Mouse (Mus musculus) stomach, embryonic 16.5 days (tissue): ENCODE measurements at regions not wholly inside any gene's neighbourhood (a gene's known extent, or its start where the extent isn't known, plus 50 kb on each side); places are given as distances from the start of the nearest gene placed in this dataset.
A peak's percentile ranks its signal among the peaks of the same experiment; 100 is the strongest.

Source experiments
- ATAC-seq: fragments of 200-750 bp; cut with Nextera tagmentation; 2 replicates; pipeline ENCODE4 v1.8.0; 2017; ENCODE audit warnings: moderate number of reproducible peaks, moderate TSS enrichment; ENCODE audit not compliant: insufficient read depth, low FRiP score
- H3K27ac ChIP-seq: fragments of 300-500 bp; sonication (generic); 2 replicates; pipeline ENCODE4 v1.5.1; 2014; ENCODE audit warnings: low read length
- H3K27me3 ChIP-seq: fragments of 300-500 bp; sonication (generic); 2 replicates; pipeline ENCODE4 v1.6.1; 2014; ENCODE audit warnings: low read length, control low read depth, mixed read lengths; ENCODE audit not compliant: control insufficient read depth, insufficient read depth
- H3K36me3 ChIP-seq: fragments of 300-500 bp; sonication (generic); 2 replicates; pipeline ENCODE4 v1.6.1; 2014; ENCODE audit warnings: low read length; ENCODE audit not compliant: control insufficient read depth, insufficient read depth
- H3K4me1 ChIP-seq: fragments of 300-500 bp; sonication (generic); 2 replicates; pipeline ENCODE4 v1.6.1; 2014; ENCODE audit warnings: low read length, control low read depth, mixed read lengths; ENCODE audit not compliant: control insufficient read depth, insufficient read depth
- H3K4me2 ChIP-seq: fragments of 300-500 bp; sonication (generic); 2 replicates; pipeline ENCODE4 v1.6.1; 2014; ENCODE audit warnings: low read depth, low read length, mixed read lengths
- H3K4me3 ChIP-seq: fragments of 300-500 bp; sonication (generic); replicated peaks from 2 replicates; pipeline ENCODE4 v1.5.1; 2014; ENCODE audit warnings: mild to moderate bottlenecking, low read length
- H3K9ac ChIP-seq: fragments of 300-500 bp; sonication (generic); 2 replicates; pipeline ENCODE4 v1.6.1; 2014; ENCODE audit warnings: low read length
- H3K9me3 ChIP-seq: fragments of 300-500 bp; sonication (generic); replicated peaks from 2 replicates; pipeline ENCODE4 v1.6.1; 2016; ENCODE audit warnings: low read length, control low read depth; ENCODE audit not compliant: control insufficient read depth
- WGBS: fragments of 180-500 bp; shearing (Covaris S2); extraction: QIAGEN DNeasy Blood & Tissue Kit; methylation state at CpG from one replicate; pipeline ENCODE4 v1.1.7; 2014; 5-methylcytosine and 5-hydroxymethylcytosine counted together

DNA sequence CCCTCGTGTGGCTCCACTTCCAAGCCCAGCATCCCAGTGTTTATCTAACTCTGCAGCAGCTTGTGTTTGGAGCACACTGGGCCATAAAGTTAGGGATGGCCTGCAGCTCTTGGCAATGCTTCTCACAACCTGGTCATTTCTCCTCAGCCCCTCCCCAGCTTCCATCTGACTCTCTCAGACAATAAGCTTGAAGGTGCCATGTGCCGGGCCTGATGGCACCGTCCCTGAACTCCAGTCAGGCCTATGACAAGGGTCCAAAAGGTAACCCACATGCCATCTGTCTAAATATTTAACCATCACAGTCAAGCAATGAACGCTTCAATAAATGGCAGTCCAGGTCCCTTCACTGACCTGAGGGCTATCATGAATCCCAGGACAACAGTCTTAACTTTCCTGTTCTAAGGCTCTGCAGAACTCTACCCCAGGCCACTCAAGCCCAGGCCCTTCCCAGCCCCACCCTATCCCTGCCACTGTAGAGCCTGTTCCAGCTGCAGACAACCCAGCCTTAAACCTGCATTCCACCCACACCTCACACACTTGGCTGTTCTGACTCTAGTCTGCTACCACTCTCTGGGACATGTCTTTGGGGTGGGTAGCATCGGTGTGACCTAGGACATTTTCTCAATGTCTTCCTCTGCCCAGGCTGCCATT is 111.8 kb downstream of the Banf2 start:
- Histone ChIP-seq H3K27ac (no peak overlapping the region), H3K36me3 (no peaks in the 10 kb centered on the region), H3K4me2 (no peak overlapping the region), H3K4me3 (no peak overlapping the region), H3K9ac (no peak overlapping the region), H3K4me1 (no peaks in the 10 kb centered on the region), H3K9me3 (no peaks in the 10 kb centered on the region), H3K27me3 (no peaks in the 10 kb centered on the region)
- whole genome bisulfite sequencing: 73% methylated on average over 5 of the region's 5 CpGs
- ATAC-seq: no peak

DNA sequence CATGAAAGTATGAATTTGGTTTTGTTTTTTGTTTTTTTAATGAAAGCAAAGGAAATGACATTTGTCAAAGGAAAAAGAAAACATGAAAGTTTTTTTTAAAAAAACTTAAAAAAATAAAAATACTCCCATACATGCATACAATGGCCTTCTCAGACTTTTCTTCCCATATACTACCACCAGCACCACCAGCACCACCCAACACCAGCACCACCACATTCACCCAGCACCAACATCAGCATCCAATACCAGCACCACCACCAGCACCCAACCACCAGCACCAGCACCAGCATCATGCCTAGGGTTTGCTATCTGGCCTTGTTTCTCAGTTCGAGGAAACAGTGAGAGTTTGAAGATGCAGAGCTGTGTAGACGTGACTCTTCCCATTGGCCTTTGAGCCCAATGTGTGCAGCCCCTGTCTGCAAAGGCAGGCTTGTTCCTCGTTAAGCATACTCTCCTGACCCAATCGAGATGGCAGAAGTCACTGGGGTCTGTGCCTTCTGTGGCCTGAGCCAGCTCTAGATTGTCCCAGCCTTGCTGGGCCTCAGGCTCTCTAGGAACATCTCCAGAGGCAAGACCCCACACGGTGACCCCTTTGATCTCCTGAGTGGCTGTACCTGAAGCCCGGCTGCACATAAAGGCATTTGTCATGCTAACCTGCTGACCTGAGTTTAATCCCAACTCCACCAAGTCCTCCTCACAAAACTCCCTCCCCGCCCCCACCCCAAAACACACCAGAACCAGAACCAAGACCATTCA is 113.8 kb upstream of the Mgme1 start:
- H3K9me3 ChIP-seq: no peaks in the 10 kb centered on the region
- H3K4me3 ChIP-seq: no peak overlapping the region
- H3K27me3 ChIP-seq: no peaks in the 10 kb centered on the region
- ATAC-seq: no peak
- peaks cover 32% of the 10 kb centered on the region for H3K4me1 ChIP-seq
- H3K4me2 ChIP-seq: no peak overlapping the region
- WGBS: 61% methylated on average over 7 of the region's 7 CpGs
- no peak overlapping the region for H3K9ac ChIP-seq
- no peaks in the 10 kb centered on the region for H3K36me3 ChIP-seq
- no peak overlapping the region for H3K27ac ChIP-seq

DNA sequence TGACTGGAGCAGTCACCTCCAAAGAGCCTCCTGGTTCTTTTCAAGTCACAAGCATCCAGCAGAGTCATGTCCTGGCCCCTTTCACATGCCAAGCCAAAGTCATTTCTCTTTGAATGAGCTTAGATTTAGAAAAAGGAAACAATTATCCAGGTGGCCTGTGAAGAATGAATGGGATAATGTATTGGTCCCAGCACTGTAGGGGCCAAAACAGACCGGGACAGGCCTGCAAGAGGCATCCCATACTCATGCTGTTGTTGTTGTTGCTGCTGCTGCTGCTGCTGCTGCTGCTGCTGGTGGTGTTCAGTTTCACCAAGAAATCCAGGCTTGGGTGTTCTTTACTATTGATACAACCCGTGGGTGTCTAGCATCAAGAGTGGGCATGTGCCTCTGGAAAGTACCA is 113.1 kb upstream of the Mgme1 start:
- H3K4me2 ChIP-seq: no peak overlapping the region
- no peak overlapping the region for H3K4me3 ChIP-seq
- no peak overlapping the region for H3K27ac ChIP-seq
- 38% methylated on average over 2 of the region's 2 CpGs for WGBS
- no peak overlapping the region for H3K9ac ChIP-seq
- ATAC-seq: no peak
- H3K27me3 ChIP-seq: no peaks in the 10 kb centered on the region
- peaks cover 38% of the 10 kb centered on the region for H3K4me1 ChIP-seq
- H3K9me3 ChIP-seq: no peaks in the 10 kb centered on the region
- no peaks in the 10 kb centered on the region for H3K36me3 ChIP-seq

DNA sequence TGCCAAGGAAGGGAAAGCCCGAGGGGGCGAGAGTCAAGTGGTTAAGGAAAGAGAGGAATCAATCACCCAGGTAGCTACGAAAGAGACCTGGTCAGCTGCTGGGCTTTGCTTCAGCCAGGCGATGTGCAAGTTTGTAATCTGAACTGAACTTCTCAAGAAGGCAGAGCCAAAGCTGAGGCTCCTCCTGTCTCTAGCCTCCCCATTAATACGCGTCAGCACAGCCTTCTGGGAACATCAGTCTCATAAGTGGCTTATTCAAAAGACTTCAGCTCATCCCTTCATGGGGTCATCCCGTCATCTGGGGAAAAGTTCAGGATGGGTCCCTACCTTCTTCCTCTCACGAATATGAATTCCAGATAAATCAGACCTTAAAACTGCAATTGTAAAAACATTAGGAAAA is 112.2 kb upstream of the Mgme1 start:
- Histone ChIP-seq H3K27ac (no peak overlapping the region), H3K27me3 (no peaks in the 10 kb centered on the region), H3K36me3 (no peaks in the 10 kb centered on the region), H3K9me3 (no peaks in the 10 kb centered on the region), H3K4me1 (peaks cover 44% of the 10 kb centered on the region), H3K4me3 (no peak overlapping the region), H3K4me2 (no peak overlapping the region), H3K9ac (no peak overlapping the region)
- 44% methylated on average over 8 of the region's 8 CpGs for WGBS
- ATAC-seq: no peak

DNA sequence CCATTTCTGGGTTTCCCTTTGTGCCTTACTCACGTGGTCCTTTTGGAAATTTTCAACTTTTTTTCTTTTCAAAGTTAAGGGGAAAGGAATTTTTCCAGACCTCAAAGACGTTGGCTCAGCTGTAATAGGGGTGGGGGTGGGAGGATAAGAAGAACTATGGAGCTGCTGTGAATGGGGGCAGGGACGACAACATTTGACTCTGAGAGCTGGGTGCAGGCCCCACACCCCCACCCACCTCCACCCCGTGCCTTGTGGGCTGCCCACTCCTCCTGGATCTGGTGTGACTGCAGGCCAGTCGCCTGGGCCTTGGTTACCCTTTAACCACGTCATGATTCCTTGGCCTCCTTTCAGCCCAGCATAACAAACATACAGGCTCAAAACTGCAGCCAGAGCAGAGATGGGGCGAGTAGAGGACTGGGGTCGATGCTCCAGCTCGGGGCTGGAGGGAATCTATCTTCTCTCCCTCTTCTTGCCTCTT is 110.6 kb upstream of the Mgme1 start:
- peak; percentile 54 for ATAC-seq
- peak overlapping the region; percentile 62 for H3K9ac ChIP-seq
- H3K4me2 ChIP-seq: peak overlapping the region; percentile 27; the same call in 1 of the 2 replicates
- H3K27ac ChIP-seq: peak overlapping the region; percentile 92
- H3K4me3 ChIP-seq: no peak overlapping the region
- no peaks in the 10 kb centered on the region for H3K36me3 ChIP-seq
- no peaks in the 10 kb centered on the region for H3K27me3 ChIP-seq
- H3K4me1 ChIP-seq: peaks cover 54% of the 10 kb centered on the region
- 15% methylated on average over 9 of the region's 9 CpGs for WGBS
- H3K9me3 ChIP-seq: no peaks in the 10 kb centered on the region

DNA sequence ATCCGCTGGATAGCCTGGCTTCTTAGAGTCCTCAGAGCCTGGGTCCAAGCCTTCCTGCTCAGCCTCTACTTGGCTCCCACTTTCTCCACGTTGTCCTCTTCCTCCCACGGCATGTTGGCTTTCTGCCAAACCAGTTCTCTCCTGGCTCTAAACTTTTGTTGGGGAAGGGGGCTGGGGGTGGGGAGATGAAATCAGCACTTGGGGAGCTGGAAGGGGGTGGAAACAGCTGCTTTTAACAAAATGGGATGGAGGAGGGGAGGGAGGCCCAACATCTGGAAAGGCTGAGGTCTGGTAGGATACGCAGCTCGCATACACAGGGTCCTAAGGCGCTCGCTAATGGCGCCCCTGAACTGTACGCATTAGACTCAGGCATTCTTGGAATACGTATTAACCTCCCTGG is 110.0 kb upstream of the Mgme1 start:
- Histone ChIP-seq H3K27ac (peak overlapping the region; percentile 92), H3K36me3 (no peaks in the 10 kb centered on the region), H3K4me2 (peak overlapping the region; percentile 27; the same call in 1 of the 2 replicates), H3K9ac (peak overlapping the region; percentile 62), H3K4me3 (no peak overlapping the region), H3K4me1 (peaks cover 54% of the 10 kb centered on the region), H3K27me3 (no peaks in the 10 kb centered on the region), H3K9me3 (no peaks in the 10 kb centered on the region)
- 40% methylated on average over 10 of the region's 10 CpGs for WGBS
- ATAC-seq: peak; percentile 30

DNA sequence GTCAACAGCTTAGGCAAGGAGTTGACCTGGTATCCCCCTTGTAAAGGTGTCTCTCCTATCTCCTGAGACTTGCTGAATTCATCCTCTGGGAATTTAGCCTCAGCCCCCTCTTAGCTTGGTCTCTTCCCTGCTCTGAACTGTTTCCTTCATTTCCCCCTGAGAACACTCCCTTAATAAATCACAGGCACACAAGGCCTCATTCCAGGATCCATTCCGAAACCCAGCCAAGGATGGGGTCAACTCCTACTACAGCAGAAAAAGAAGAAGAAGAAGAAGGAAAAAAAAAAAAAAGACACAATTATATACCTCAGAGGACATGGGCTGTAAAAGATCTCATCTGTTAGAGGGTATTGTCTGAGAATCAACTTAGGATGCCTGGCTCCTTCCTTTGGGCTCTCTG is 108.6 kb upstream of the Mgme1 start:
- no peak for ATAC-seq
- no peak overlapping the region for H3K4me3 ChIP-seq
- no peaks in the 10 kb centered on the region for H3K9me3 ChIP-seq
- no peaks in the 10 kb centered on the region for H3K27me3 ChIP-seq
- peaks cover 60% of the 10 kb centered on the region for H3K4me1 ChIP-seq
- H3K9ac ChIP-seq: no peak overlapping the region
- H3K36me3 ChIP-seq: no peaks in the 10 kb centered on the region
- 47% methylated on average over 1 of the region's 1 CpGs for WGBS
- H3K27ac ChIP-seq: peak overlapping the region; percentile 60
- H3K4me2 ChIP-seq: no peak overlapping the region

DNA sequence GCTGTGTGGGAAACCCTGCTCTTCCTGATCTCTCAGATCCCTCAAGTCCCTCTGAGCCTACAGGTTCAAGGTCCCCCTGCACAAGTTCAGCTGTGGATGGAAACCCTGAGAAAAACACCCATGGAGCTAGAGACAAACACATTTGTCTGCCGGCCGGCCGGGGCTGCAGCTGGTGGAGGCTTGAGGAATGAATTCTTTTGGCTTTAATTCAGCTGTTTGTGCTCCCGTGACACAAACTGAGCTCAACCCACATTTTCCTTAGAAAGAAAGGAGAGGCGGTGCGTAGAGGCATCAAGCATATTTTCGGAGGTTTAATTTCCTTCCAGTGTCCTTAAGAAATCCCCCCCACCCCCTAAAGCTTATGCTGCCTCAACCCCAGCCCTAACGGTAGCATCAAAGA is 106.4 kb upstream of the Mgme1 start:
- no peaks in the 10 kb centered on the region for H3K9me3 ChIP-seq
- H3K4me3 ChIP-seq: peak overlapping the region; percentile 56
- no peaks in the 10 kb centered on the region for H3K36me3 ChIP-seq
- H3K4me2 ChIP-seq: peak overlapping the region; percentile 71
- no peaks in the 10 kb centered on the region for H3K27me3 ChIP-seq
- peak overlapping the region; percentile 96 for H3K27ac ChIP-seq
- H3K9ac ChIP-seq: peak overlapping the region; percentile 53
- 15% methylated on average over 8 of the region's 8 CpGs for WGBS
- no peak for ATAC-seq
- H3K4me1 ChIP-seq: peaks cover 52% of the 10 kb centered on the region

DNA sequence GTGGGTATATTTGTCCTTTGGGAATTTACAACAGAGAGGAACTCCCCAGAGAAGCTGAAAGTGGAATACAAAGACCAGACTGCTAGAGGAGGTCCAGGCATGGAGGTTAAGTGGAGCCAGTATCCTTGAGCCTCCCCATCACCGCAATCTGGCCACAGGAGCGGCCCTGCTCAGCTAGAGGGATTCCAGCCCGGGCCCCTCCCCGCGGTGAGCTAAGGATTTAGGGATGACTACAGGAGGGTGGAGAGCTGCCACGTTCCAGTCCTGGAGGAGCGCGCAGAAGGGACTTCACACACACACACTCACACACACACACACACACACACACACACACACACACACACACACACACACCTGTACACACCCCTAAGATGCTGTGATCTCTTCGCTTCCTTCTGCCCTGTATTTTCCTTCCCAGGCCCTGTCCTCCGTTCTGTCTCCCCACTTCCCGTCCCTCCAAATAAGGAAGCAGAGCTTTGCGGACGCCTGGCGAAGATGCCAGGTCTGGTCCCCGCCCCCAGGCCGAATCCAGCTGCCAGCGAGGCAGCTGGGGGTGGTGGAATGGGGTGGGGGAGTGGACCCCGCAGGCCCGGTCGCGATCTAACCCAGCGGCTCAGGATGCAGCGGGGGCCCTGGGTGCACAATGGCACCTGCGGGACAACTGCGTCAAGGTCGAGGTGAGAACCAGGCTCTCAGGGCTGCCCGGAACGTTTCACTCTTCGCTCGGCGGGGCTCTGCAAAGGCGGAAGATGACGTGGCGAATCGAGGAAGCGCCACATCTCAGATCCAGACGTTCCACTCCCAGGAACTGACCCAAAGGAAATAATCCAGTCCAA is 105.3 kb upstream of the Mgme1 start:
- Histone ChIP-seq H3K27me3 (no peaks in the 10 kb centered on the region), H3K4me2 (peak overlapping the region; percentile 71), H3K4me3 (peak overlapping the region; percentile 56), H3K4me1 (peaks cover 42% of the 10 kb centered on the region), H3K27ac (peak overlapping the region; percentile 96), H3K9me3 (no peaks in the 10 kb centered on the region), H3K9ac (peak overlapping the region; percentile 80), H3K36me3 (no peaks in the 10 kb centered on the region)
- ATAC-seq: peak; percentile 87
- WGBS: under 1% methylated on average over 37 of the region's 37 CpGs
